Mouse (Mus musculus) liver, embryonic 15.5 days (tissue): ENCODE data around the gene Mri1. TPM values are rescaled to one million over a fixed set of nuclear protein-coding genes. Genes with fewer than 3 reads are reported as not detected.

Experiments
- ATAC-seq: fragments of 200-750 bp; cut with Nextera tagmentation; 2 replicates; pipeline ENCODE4 v1.8.0; 2017; ENCODE audit warnings: moderate number of reproducible peaks, mild to moderate bottlenecking, moderate library complexity; ENCODE audit not compliant: insufficient read depth
- H3K27ac ChIP-seq: fragments of 300-500 bp; sonication (generic); replicated peaks from 2 replicates; pipeline ENCODE4 v1.5.1; 2015; ENCODE audit warnings: mild to moderate bottlenecking, inconsistent platforms
- H3K27me3 ChIP-seq: fragments of 300-500 bp; sonication (generic); 2 replicates; pipeline ENCODE4 v1.6.1; 2015; ENCODE audit warnings: mild to moderate bottlenecking, inconsistent platforms
- H3K36me3 ChIP-seq: fragments of 300-500 bp; sonication (generic); replicated peaks from 2 replicates; pipeline ENCODE4 v1.6.1; 2015; ENCODE audit warnings: moderate library complexity, mild to moderate bottlenecking, inconsistent platforms
- H3K4me1 ChIP-seq: fragments of 300-500 bp; sonication (generic); replicated peaks from 2 replicates; pipeline ENCODE4 v1.6.1; 2015; ENCODE audit warnings: inconsistent platforms
- H3K4me2 ChIP-seq: fragments of 300-500 bp; sonication (generic); 2 replicates; pipeline ENCODE4 v1.6.1; 2015; ENCODE audit warnings: moderate library complexity, mild to moderate bottlenecking, inconsistent platforms
- H3K4me3 ChIP-seq: fragments of 300-500 bp; sonication (generic); replicated peaks from 2 replicates; pipeline ENCODE4 v1.5.1; 2015; ENCODE audit warnings: mild to moderate bottlenecking, inconsistent platforms
- H3K9ac ChIP-seq: fragments of 300-500 bp; sonication (generic); 2 replicates; pipeline ENCODE4 v1.6.1; 2015; ENCODE audit warnings: moderate library complexity, mild to moderate bottlenecking, inconsistent platforms
- H3K9me3 ChIP-seq: fragments of 300-500 bp; sonication (generic); replicated peaks from 2 replicates; pipeline ENCODE4 v1.6.1; 2016; ENCODE audit warnings: inconsistent platforms
- WGBS: fragments of 180-500 bp; shearing (Covaris S2); methylation state at CpG from one replicate; pipeline ENCODE4 v1.1.7; 2015; ENCODE audit warnings: mixed read lengths; ENCODE audit not compliant: insufficient replicate concordance; 5-methylcytosine and 5-hydroxymethylcytosine counted together
- polyA plus RNA-seq: library from polyadenylated mRNA; unstranded; fragments of >200 nt; fragmentation: Nextera tagmentation; extraction: Ambion mirVana; gene quantifications from 2 replicates; pipeline ENCODE4 v1.2.1, GENCODE M21; 2015

Gene Mri1
- polyA plus RNA-seq, 1 experiment from 2014 or later, result 28.6 TPM

DNA sequence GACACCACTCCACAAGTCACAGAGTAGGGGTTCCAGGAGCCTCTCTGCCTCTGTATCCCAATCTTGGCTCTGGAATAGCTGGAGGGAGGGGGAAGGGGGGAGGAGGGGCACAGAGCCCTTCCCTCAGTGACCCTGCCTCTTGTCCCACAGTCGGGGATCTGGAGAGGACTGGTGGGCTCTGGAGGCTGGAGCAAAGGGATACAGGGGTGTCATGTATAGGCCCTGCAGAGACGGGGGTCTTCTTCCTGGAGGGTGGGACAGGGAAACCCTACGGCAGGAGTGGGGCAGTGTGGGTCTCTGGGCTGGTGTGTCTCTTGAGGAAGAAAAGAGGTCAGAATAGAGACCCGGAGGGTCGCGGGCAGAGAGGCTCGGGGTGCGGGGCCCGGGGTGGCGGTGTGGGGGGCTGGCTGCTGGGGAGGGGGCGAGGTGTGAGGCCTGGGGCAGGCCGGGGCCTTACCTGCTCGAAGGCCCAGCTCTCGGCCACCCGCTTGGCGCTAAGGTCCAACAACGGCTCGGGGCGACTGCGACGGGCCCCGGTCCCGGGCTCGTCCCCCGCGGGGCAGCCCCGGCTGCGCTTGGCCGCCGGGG lies 20.6 kb downstream of the Mri1 start:
- Histone ChIP-seq H3K4me1 (peaks cover 27% of the 10 kb centered on the region), H3K9ac (peak overlapping the region; percentile 93), H3K9me3 (no peaks in the 10 kb centered on the region), H3K27ac (peak overlapping the region; percentile 67), H3K27me3 (no peaks in the 10 kb centered on the region), H3K4me2 (peak overlapping the region; percentile 94), H3K36me3 (no peaks in the 10 kb centered on the region), H3K4me3 (peak overlapping the region; percentile 90)
- under 1% methylated on average over 27 of the region's 30 CpGs for WGBS
- no peak for ATAC-seq

GRCm38 (mm10) chr8:84235746-84236409 lies 21.2 kb downstream of the Mri1 start:
- no peaks in the 10 kb centered on the region for H3K9me3 ChIP-seq
- H3K4me3 ChIP-seq, result peak overlapping the region; percentile 90
- peaks cover 27% of the 10 kb centered on the region for H3K4me1 ChIP-seq
- H3K4me2 ChIP-seq, result peak overlapping the region; percentile 94
- H3K27ac ChIP-seq, result 0 out of 2 replicates have a peak overlapping the region, but pooled peaks have one; percentile 67
- H3K27me3 ChIP-seq, result no peaks in the 10 kb centered on the region
- H3K36me3 ChIP-seq, result no peaks in the 10 kb centered on the region
- WGBS, result 23% methylated on average over 10 of the region's 10 CpGs
- ATAC-seq, result no peak
- H3K9ac ChIP-seq, result peak overlapping the region; percentile 93

- H3K4me2 ChIP-seq, result no peak overlapping the region
- no peak overlapping the region for H3K27ac ChIP-seq
- no peaks in the 10 kb centered on the region for H3K27me3 ChIP-seq
- no peak overlapping the region for H3K9ac ChIP-seq
- no peaks in the 10 kb centered on the region for H3K9me3 ChIP-seq
- WGBS, result 71% methylated on average over 2 of the region's 2 CpGs
- no peak for ATAC-seq
- H3K4me1 ChIP-seq, result peaks cover 25% of the 10 kb centered on the region
- H3K4me3 ChIP-seq, result no peak overlapping the region
- peaks cover 4% of the 10 kb centered on the region; the same call in 1 of the 2 replicates for H3K36me3 ChIP-seq
These were observed 24.1 kb downstream of the Mri1 start for GRCm38 (mm10) chr8:84233055-84233454.

DNA sequence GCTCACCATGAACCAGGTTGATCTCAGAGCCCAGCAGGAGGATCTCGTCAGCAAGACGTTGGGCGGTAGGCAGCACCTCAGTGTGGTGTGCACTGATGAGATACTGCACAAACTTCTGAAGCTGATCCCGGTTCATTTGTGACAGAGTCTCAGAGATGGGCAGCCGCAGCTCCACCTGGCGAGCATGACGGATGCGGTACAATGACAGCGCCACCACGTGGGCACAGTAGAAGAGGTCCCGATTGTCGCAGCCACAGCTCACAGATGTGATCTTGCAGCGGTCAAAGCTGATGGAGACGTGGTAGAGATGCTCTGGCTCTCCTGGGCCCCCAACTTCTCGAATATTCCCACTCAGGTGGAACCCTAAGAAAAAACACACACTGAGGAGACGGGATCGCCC lies 26.4 kb downstream of the Mri1 start:
- no peak for ATAC-seq
- Histone ChIP-seq H3K4me2 (no peak overlapping the region), H3K36me3 (peaks cover 8% of the 10 kb centered on the region; the same call in 1 of the 2 replicates), H3K4me1 (peaks cover 6% of the 10 kb centered on the region), H3K27me3 (no peaks in the 10 kb centered on the region), H3K9ac (no peak overlapping the region), H3K27ac (no peak overlapping the region), H3K4me3 (no peak overlapping the region), H3K9me3 (no peaks in the 10 kb centered on the region)
- 66% methylated on average over 17 of the region's 17 CpGs for WGBS

- Histone ChIP-seq H3K4me2 (no peak overlapping the region), H3K4me1 (peaks cover 15% of the 10 kb centered on the region), H3K9ac (no peak overlapping the region), H3K27me3 (no peaks in the 10 kb centered on the region), H3K4me3 (no peak overlapping the region), H3K9me3 (no peaks in the 10 kb centered on the region), H3K36me3 (peaks cover 8% of the 10 kb centered on the region), H3K27ac (no peak overlapping the region)
- WGBS, result 76% methylated on average over 21 of the region's 21 CpGs
- no peak for ATAC-seq
These were observed 33.6 kb downstream of the Mri1 start for GRCm38 (mm10) chr8:84223322-84224029.

- Histone ChIP-seq H3K27ac (peak overlapping the region; percentile 72), H3K9ac (no peak overlapping the region), H3K27me3 (no peaks in the 10 kb centered on the region), H3K4me1 (peaks cover 15% of the 10 kb centered on the region), H3K4me3 (no peak overlapping the region), H3K4me2 (no peak overlapping the region), H3K36me3 (peaks cover 12% of the 10 kb centered on the region), H3K9me3 (no peaks in the 10 kb centered on the region)
- ATAC-seq, result 0 out of 2 replicates have a peak, but pooled peaks have one; percentile 22
- WGBS, result 51% methylated on average over 9 of the region's 9 CpGs
These were observed 34.5 kb downstream of the Mri1 start for GRCm38 (mm10) chr8:84222566-84223165.

GRCm38 (mm10) chr8:84220105-84220504 lies 37.0 kb downstream of the Mri1 start:
- Histone ChIP-seq H3K36me3 (peaks cover 11% of the 10 kb centered on the region), H3K4me3 (no peak overlapping the region), H3K4me1 (peaks cover 15% of the 10 kb centered on the region), H3K9ac (no peak overlapping the region), H3K9me3 (no peaks in the 10 kb centered on the region), H3K27ac (no peak overlapping the region), H3K27me3 (no peaks in the 10 kb centered on the region), H3K4me2 (no peak overlapping the region)
- WGBS, result 45% methylated on average over 7 of the region's 7 CpGs
- no peak for ATAC-seq

DNA sequence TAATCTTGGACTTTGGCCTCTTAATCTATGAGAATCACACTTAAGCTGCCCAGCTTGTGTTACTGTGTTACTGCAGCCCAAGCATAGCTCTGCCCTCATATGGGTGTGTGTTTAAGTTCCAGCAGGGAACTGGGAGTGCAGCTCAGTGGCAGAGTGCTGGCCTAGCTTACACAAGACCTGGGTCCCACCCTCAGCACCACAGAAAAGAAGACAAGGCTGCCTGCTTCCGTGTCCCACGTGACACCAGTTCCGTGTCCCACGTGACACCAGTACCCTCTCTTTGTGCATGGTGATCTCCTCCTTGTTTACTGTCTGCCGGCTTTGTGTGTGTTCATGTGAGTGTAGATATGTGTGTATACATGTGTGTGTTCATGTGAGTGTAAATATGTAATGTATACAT lies 39.0 kb downstream of the Mri1 start:
- Histone ChIP-seq H3K4me3 (no peak overlapping the region), H3K27ac (no peak overlapping the region), H3K9me3 (no peaks in the 10 kb centered on the region), H3K27me3 (no peaks in the 10 kb centered on the region), H3K9ac (no peak overlapping the region), H3K4me1 (peaks cover 12% of the 10 kb centered on the region), H3K4me2 (no peak overlapping the region), H3K36me3 (peaks cover 8% of the 10 kb centered on the region)
- 77% methylated on average over 5 of the region's 5 CpGs for WGBS
- ATAC-seq, result no peak

DNA sequence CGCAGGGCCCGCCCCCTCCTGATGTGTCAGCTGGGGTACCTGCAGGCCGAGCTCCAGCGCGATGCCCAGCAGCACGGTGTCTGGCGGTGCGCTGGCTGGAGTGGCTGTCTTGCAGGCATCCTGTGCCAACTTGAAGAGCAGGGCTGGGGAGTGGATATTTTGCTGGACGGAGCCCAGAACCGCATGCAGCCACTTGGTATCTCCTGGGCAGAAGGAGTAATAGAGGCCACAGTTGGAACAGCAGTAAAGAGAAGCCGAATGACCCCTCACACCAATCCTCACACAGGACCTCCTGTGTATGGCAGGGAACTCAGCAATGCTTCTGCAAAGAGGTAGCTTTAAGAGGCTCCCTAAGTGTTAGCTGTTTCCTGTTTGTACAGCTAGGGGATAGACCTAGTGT lies 39.9 kb downstream of the Mri1 start:
- H3K27ac ChIP-seq, result no peak overlapping the region
- H3K4me1 ChIP-seq, result 0 out of 2 replicates have a peak, but pooled peaks cover 4% of the 10 kb centered on the region
- peaks cover 13% of the 10 kb centered on the region for H3K36me3 ChIP-seq
- no peak for ATAC-seq
- H3K4me2 ChIP-seq, result no peak overlapping the region
- H3K9me3 ChIP-seq, result no peaks in the 10 kb centered on the region
- no peaks in the 10 kb centered on the region for H3K27me3 ChIP-seq
- no peak overlapping the region for H3K4me3 ChIP-seq
- 85% methylated on average over 11 of the region's 11 CpGs for WGBS
- no peak overlapping the region for H3K9ac ChIP-seq

DNA sequence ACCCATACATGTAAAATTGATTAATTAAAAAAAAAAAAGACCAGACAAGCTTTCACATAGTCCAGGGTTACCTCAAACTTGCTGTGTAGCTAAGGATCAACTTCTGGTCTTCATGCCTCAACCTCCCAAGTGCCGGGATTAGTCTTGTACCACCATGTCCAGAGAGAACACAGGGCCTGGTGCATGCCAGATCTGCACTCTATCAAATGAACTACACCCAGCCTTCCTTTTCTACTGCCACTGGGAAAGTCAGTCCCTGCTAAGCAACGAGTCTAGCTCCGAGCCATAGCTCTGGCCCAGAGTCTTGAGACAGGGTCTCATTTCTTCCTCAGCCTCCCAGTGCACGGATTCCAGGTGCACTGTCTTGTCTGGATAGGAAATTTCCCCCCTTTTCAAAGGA lies 43.8 kb downstream of the Mri1 start:
- Histone ChIP-seq H3K9ac (no peak overlapping the region), H3K4me2 (no peak overlapping the region), H3K27ac (no peak overlapping the region), H3K4me3 (no peak overlapping the region), H3K27me3 (no peaks in the 10 kb centered on the region), H3K9me3 (no peaks in the 10 kb centered on the region), H3K36me3 (peaks cover 17% of the 10 kb centered on the region), H3K4me1 (peaks cover 20% of the 10 kb centered on the region)
- WGBS, result 66% methylated on average over 4 of the region's 4 CpGs
- no peak for ATAC-seq
